Mouse (Mus musculus): ENCODE measurements around the gene F12. TPM values are rescaled to one million over a fixed set of nuclear protein-coding genes. Genes with fewer than 3 reads are reported as not detected.

Gene F12
- polyA plus RNA-seq, 1 experiment = 0.39 TPM

GRCm38 (mm10) chr13:55369531-55370114 is 57.0 kb downstream of the F12 start, which contains the start of gene Rgs14:
Gene Rgs14 (plus strand): TSS chr13:55369732.
- peak; percentile 86 for DNase-seq
- H3K4me1 ChIP-seq (replicated peaks; ENCODE audit: control insufficient read depth, insufficient read depth, low read length) = peaks cover 43% of the 10 kb centered on the region
- WGBS = 2% methylated on average over 13 of the region's 13 CpGs
- H3K36me3 ChIP-seq (ENCODE audit: control insufficient read depth, insufficient read depth, low read length) = no peaks in the 10 kb centered on the region
- H3K27ac ChIP-seq (ENCODE audit: control insufficient read depth, insufficient read depth, low read length) = peak within 1 kb of the TSS; percentile 79
- peak within 1 kb of the TSS; percentile 73 for H3K4me3 ChIP-seq (ENCODE audit: control insufficient read depth, insufficient read depth, low read length)
- no peaks in the 10 kb centered on the region for H3K27me3 ChIP-seq (ENCODE audit: control insufficient read depth, insufficient read depth, low read length)
- peak; percentile 80 for TF ChIP-seq POLR2A (IDR thresholded peaks at IDR 0.05; ENCODE audit: control insufficient read depth, extremely low read depth, insufficient read depth, low read length, poor library complexity)
- TF ChIP-seq CTCF (IDR thresholded peaks at IDR 0.05; ENCODE audit: borderline replicate concordance, control insufficient read depth, extremely low read depth, insufficient read depth, low read length, poor library complexity) = no peak

GRCm38 (mm10) chr13:55368401-55368800 is 58.2 kb downstream of the F12 start:
- Histone ChIP-seq H3K4me3 (ENCODE audit: control insufficient read depth, insufficient read depth, low read length) (no peak overlapping the region), H3K27me3 (ENCODE audit: control insufficient read depth, insufficient read depth, low read length) (no peaks in the 10 kb centered on the region), H3K36me3 (ENCODE audit: control insufficient read depth, insufficient read depth, low read length) (no peaks in the 10 kb centered on the region), H3K4me1 (replicated peaks; ENCODE audit: control insufficient read depth, insufficient read depth, low read length) (peaks cover 31% of the 10 kb centered on the region), H3K27ac (ENCODE audit: control insufficient read depth, insufficient read depth, low read length) (peak overlapping the region; percentile 43; the same call in 1 of the 2 replicates)
- 75% methylated on average over 7 of the region's 7 CpGs for WGBS
- TF ChIP-seq CTCF (IDR thresholded peaks at IDR 0.05; ENCODE audit: borderline replicate concordance, control insufficient read depth, extremely low read depth, insufficient read depth, low read length, poor library complexity) = no peak
- TF ChIP-seq POLR2A (IDR thresholded peaks at IDR 0.05; ENCODE audit: control insufficient read depth, extremely low read depth, insufficient read depth, low read length, poor library complexity) = no peak
- peak; percentile 39 for DNase-seq

Other genes with a start within 250 kb of the F12 start
- 32.8 and 38.6 TPM in 2 replicates for gene Nsd1, start 217.0 kb downstream of the F12 start, polyA plus RNA-seq (2012; rRNA removed)
- 493 and 534 TPM in 2 replicates for gene Prelid1, start 106.3 kb downstream of the F12 start, polyA plus RNA-seq (2012; rRNA removed)
- 112 and 119 TPM in 2 replicates for gene Rab24, start 104.8 kb downstream of the F12 start, polyA plus RNA-seq (2012; rRNA removed)
- gene Mxd3, start 97.0 kb downstream of the F12 start, polyA plus RNA-seq (2012; rRNA removed) = 122 and 153 TPM in 2 replicates
- gene Lman2, start 64.0 kb downstream of the F12 start, polyA plus RNA-seq (2012; rRNA removed) = 134 and 139 TPM in 2 replicates
- 179 and 220 TPM in 2 replicates for gene Rgs14, start 57.1 kb downstream of the F12 start, polyA plus RNA-seq (2012; rRNA removed)
- gene Slc34a1, start 28.6 kb downstream of the F12 start, polyA plus RNA-seq (2012; rRNA removed) = 0.83 and 6.0 TPM in 2 replicates
- gene Pfn3, start 11.6 kb downstream of the F12 start, polyA plus RNA-seq (2012; rRNA removed) = not detected in 2 replicates
- 228 and 238 TPM in 2 replicates for gene Grk6, start 18.3 kb upstream of the F12 start, polyA plus RNA-seq (2012; rRNA removed)
- gene Prr7, start 37.5 kb upstream of the F12 start, polyA plus RNA-seq (2012; rRNA removed) = 33.8 and 52.2 TPM in 2 replicates
- 7.8 and 9.8 TPM in 2 replicates for gene Dbn1, start 61.3 kb upstream of the F12 start, polyA plus RNA-seq (2012; rRNA removed)
- 25.6 and 29.5 TPM in 2 replicates for gene Pdlim7, start 86.9 kb upstream of the F12 start, polyA plus RNA-seq (2012; rRNA removed)
- 18.2 and 21.9 TPM in 2 replicates for gene Dok3, start 102.5 kb upstream of the F12 start, polyA plus RNA-seq (2012; rRNA removed)
- 97.8 and 100.0 TPM in 2 replicates for gene Ddx41, start 109.9 kb upstream of the F12 start, polyA plus RNA-seq (2012; rRNA removed)
- gene Fam193b, start 144.3 kb upstream of the F12 start, polyA plus RNA-seq (2012; rRNA removed) = 381 and 409 TPM in 2 replicates
- gene Tmed9, start 146.9 kb upstream of the F12 start, polyA plus RNA-seq (2012; rRNA removed) = 73.4 and 76.8 TPM in 2 replicates
- gene B4galt7, start 173.1 kb upstream of the F12 start, polyA plus RNA-seq (2012; rRNA removed) = 45.3 and 47.2 TPM in 2 replicates
- gene Caml, start 196.2 kb upstream of the F12 start, polyA plus RNA-seq (2012; rRNA removed) = 15.7 and 17.8 TPM in 2 replicates
- 25.3 and 29.5 TPM in 2 replicates for gene Ddx46, start 208.2 kb upstream of the F12 start, polyA plus RNA-seq (2012; rRNA removed)